Mouse (Mus musculus): ENCODE data around the gene Rab11fip4. TPM values are rescaled to one million over a fixed set of nuclear protein-coding genes. Genes with fewer than 3 reads are reported as not detected.

Gene Rab11fip4
- polyA plus RNA-seq, 1 experiment, result 0.11 TPM

- Histone ChIP-seq H3K36me3 (ENCODE audit: control insufficient read depth, insufficient read depth) (no peaks in the 10 kb centered on the region), H3K79me2 (ENCODE audit: control insufficient read depth, insufficient read depth) (no peaks in the 10 kb centered on the region), H3K79me3 (ENCODE audit: low read depth) (no peaks in the 10 kb centered on the region), H3K27me3 (ENCODE audit: control insufficient read depth, insufficient read depth, insufficient read length) (peaks cover 7% of the 10 kb centered on the region), H3K4me3 (ENCODE audit: insufficient read depth, poor library complexity, severe bottlenecking) (no peak overlapping the region), H3ac (ENCODE audit: control insufficient read depth, insufficient read length, low read depth) (no peak overlapping the region)
- TF ChIP-seq MYOG (IDR thresholded peaks at IDR 0.05; ENCODE audit: control insufficient read depth, extremely low read depth, insufficient read length) (no peak), FOSL1 (IDR thresholded peaks at IDR 0.05; ENCODE audit: insufficient read depth, low read length, poor library complexity, severe bottlenecking) (no peak), CTCF (IDR thresholded peaks at IDR 0.05; ENCODE audit: control insufficient read depth, insufficient read depth, insufficient read length) (no peak), MYOD1 (IDR thresholded peaks at IDR 0.05; ENCODE audit: control insufficient read depth, insufficient read length, low read depth) (peak; percentile 18), MAX (IDR thresholded peaks at IDR 0.05) (no peak), USF1 (IDR thresholded peaks at IDR 0.05; ENCODE audit: low read depth) (peak; percentile 80), CEBPB (IDR thresholded peaks at IDR 0.05; ENCODE audit: low read depth) (no peak)
These were observed 72.6 kb downstream of the Rab11fip4 start for GRCm38 (mm10) chr11:79663570-79663969.

DNA sequence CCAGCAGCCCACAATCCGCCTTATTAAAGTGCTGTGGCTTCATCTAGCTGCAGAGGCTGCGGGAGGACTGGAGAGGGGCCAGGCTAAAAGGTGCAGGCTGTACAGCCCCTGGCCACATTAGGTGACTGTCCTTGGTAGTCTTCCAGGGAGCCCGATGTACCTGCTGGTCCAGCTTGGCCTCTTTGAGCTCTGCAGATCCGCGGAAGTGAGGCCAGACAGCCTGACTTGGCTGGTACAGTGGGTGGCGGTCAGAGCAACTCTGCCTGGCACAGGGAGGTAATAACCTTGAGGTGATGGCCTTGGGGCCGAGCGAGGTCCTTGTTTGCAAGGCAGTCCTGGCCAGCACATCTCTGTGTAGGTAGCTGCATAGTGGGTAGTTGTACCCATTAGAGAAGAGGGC is 75.5 kb downstream of the Rab11fip4 start:
- Histone ChIP-seq H3ac (ENCODE audit: control insufficient read depth, insufficient read length, low read depth) (no peak overlapping the region), H3K27me3 (ENCODE audit: control insufficient read depth, insufficient read depth, insufficient read length) (no peaks in the 10 kb centered on the region), H3K79me3 (ENCODE audit: low read depth) (no peaks in the 10 kb centered on the region), H3K4me3 (ENCODE audit: insufficient read depth, poor library complexity, severe bottlenecking) (no peak overlapping the region), H3K36me3 (ENCODE audit: control insufficient read depth, insufficient read depth) (no peaks in the 10 kb centered on the region), H3K79me2 (ENCODE audit: control insufficient read depth, insufficient read depth) (no peaks in the 10 kb centered on the region)
- TF ChIP-seq MAX (IDR thresholded peaks at IDR 0.05) (no peak), MYOG (IDR thresholded peaks at IDR 0.05; ENCODE audit: control insufficient read depth, extremely low read depth, insufficient read length) (no peak), MYOD1 (IDR thresholded peaks at IDR 0.05; ENCODE audit: control insufficient read depth, insufficient read length, low read depth) (no peak), USF1 (IDR thresholded peaks at IDR 0.05; ENCODE audit: low read depth) (no peak), CTCF (IDR thresholded peaks at IDR 0.05; ENCODE audit: control insufficient read depth, insufficient read depth, insufficient read length) (no peak), CEBPB (IDR thresholded peaks at IDR 0.05; ENCODE audit: low read depth) (no peak), FOSL1 (IDR thresholded peaks at IDR 0.05; ENCODE audit: insufficient read depth, low read length, poor library complexity, severe bottlenecking) (no peak)

DNA sequence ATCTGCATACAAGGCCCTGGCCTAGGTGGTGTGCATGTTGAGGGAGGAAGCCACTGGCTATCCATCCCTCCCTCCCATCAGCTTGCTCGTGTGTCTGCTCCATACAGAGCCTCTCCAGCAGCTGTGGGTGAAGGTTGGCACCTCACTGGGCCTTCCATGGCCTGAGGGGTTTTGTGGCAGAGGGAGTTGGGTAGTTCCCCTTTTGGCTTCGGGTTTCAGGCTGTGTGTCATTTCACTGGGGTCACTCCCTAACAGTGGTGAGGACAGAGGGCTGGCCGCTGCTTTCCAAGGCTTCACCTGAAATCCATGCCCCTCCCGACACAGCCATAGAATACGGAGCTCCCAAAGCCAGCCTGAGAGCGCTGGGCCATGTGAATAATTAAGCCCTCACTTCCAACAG is 78.2 kb downstream of the Rab11fip4 start:
- Histone ChIP-seq H3K27me3 (ENCODE audit: control insufficient read depth, insufficient read depth, insufficient read length) (no peaks in the 10 kb centered on the region), H3ac (ENCODE audit: control insufficient read depth, insufficient read length, low read depth) (no peak overlapping the region), H3K36me3 (ENCODE audit: control insufficient read depth, insufficient read depth) (no peaks in the 10 kb centered on the region), H3K4me3 (ENCODE audit: insufficient read depth, poor library complexity, severe bottlenecking) (no peak overlapping the region), H3K79me3 (ENCODE audit: low read depth) (no peaks in the 10 kb centered on the region), H3K79me2 (ENCODE audit: control insufficient read depth, insufficient read depth) (no peaks in the 10 kb centered on the region)
- TF ChIP-seq MYOG (IDR thresholded peaks at IDR 0.05; ENCODE audit: control insufficient read depth, extremely low read depth, insufficient read length) (no peak), FOSL1 (IDR thresholded peaks at IDR 0.05; ENCODE audit: insufficient read depth, low read length, poor library complexity, severe bottlenecking) (no peak), CTCF (IDR thresholded peaks at IDR 0.05; ENCODE audit: control insufficient read depth, insufficient read depth, insufficient read length) (no peak), CEBPB (IDR thresholded peaks at IDR 0.05; ENCODE audit: low read depth) (no peak), MAX (IDR thresholded peaks at IDR 0.05) (no peak), USF1 (IDR thresholded peaks at IDR 0.05; ENCODE audit: low read depth) (no peak), MYOD1 (IDR thresholded peaks at IDR 0.05; ENCODE audit: control insufficient read depth, insufficient read length, low read depth) (no peak)

GRCm38 (mm10) chr11:79669947-79670346 is 78.9 kb downstream of the Rab11fip4 start:
- Histone ChIP-seq H3ac (ENCODE audit: control insufficient read depth, insufficient read length, low read depth) (no peak overlapping the region), H3K4me3 (ENCODE audit: insufficient read depth, poor library complexity, severe bottlenecking) (no peak overlapping the region), H3K27me3 (ENCODE audit: control insufficient read depth, insufficient read depth, insufficient read length) (no peaks in the 10 kb centered on the region), H3K36me3 (ENCODE audit: control insufficient read depth, insufficient read depth) (no peaks in the 10 kb centered on the region), H3K79me2 (ENCODE audit: control insufficient read depth, insufficient read depth) (no peaks in the 10 kb centered on the region), H3K79me3 (ENCODE audit: low read depth) (no peaks in the 10 kb centered on the region)
- TF ChIP-seq MYOD1 (IDR thresholded peaks at IDR 0.05; ENCODE audit: control insufficient read depth, insufficient read length, low read depth) (no peak), MYOG (IDR thresholded peaks at IDR 0.05; ENCODE audit: control insufficient read depth, extremely low read depth, insufficient read length) (no peak), MAX (IDR thresholded peaks at IDR 0.05) (no peak), CEBPB (IDR thresholded peaks at IDR 0.05; ENCODE audit: low read depth) (no peak), USF1 (IDR thresholded peaks at IDR 0.05; ENCODE audit: low read depth) (no peak), FOSL1 (IDR thresholded peaks at IDR 0.05; ENCODE audit: insufficient read depth, low read length, poor library complexity, severe bottlenecking) (no peak), CTCF (IDR thresholded peaks at IDR 0.05; ENCODE audit: control insufficient read depth, insufficient read depth, insufficient read length) (no peak)

GRCm38 (mm10) chr11:79670411-79670945 is 79.5 kb downstream of the Rab11fip4 start:
- H3K79me3 ChIP-seq (ENCODE audit: low read depth), result no peaks in the 10 kb centered on the region
- H3ac ChIP-seq (ENCODE audit: control insufficient read depth, insufficient read length, low read depth), result no peak overlapping the region
- no peaks in the 10 kb centered on the region for H3K27me3 ChIP-seq (ENCODE audit: control insufficient read depth, insufficient read depth, insufficient read length)
- no peaks in the 10 kb centered on the region for H3K79me2 ChIP-seq (ENCODE audit: control insufficient read depth, insufficient read depth)
- no peak overlapping the region for H3K4me3 ChIP-seq (ENCODE audit: insufficient read depth, poor library complexity, severe bottlenecking)
- TF ChIP-seq FOSL1 (IDR thresholded peaks at IDR 0.05; ENCODE audit: insufficient read depth, low read length, poor library complexity, severe bottlenecking), result no peak
- TF ChIP-seq MYOD1 (IDR thresholded peaks at IDR 0.05; ENCODE audit: control insufficient read depth, insufficient read length, low read depth), result no peak
- no peak for TF ChIP-seq MYOG (IDR thresholded peaks at IDR 0.05; ENCODE audit: control insufficient read depth, extremely low read depth, insufficient read length)
- TF ChIP-seq CEBPB (IDR thresholded peaks at IDR 0.05; ENCODE audit: low read depth), result no peak
- no peak for TF ChIP-seq CTCF (IDR thresholded peaks at IDR 0.05; ENCODE audit: control insufficient read depth, insufficient read depth, insufficient read length)
- TF ChIP-seq MAX (IDR thresholded peaks at IDR 0.05), result no peak
- no peak for TF ChIP-seq USF1 (IDR thresholded peaks at IDR 0.05; ENCODE audit: low read depth)
- no peaks in the 10 kb centered on the region for H3K36me3 ChIP-seq (ENCODE audit: control insufficient read depth, insufficient read depth)

Data from C2C12 (cell line).